Mouse (Mus musculus) lung, adult 10 weeks (tissue): ENCODE results near the gene Plxna4. TPM values are rescaled to one million over a fixed set of nuclear protein-coding genes. Genes with fewer than 3 reads are reported as not detected.

ENCODE experiments used
- polyA plus RNA-seq: library from polyadenylated mRNA; stranded (reverse); fragments of 350-450 nt; fragmentation: Illumina TruSeq; extraction: RNeasy Lipid Tissue Mini Kit (QIAGEN cat#74804); gene quantifications from one replicate; pipeline ENCODE4 v1.2.3, GENCODE M21; 2014; ENCODE audit warnings: low read depth, low replicate concordance; ENCODE audit not compliant: insufficient read depth

Plxna4 gene
- polyA plus RNA-seq, result 2.0 TPM

GRCm38 (mm10) chr6:32588056-32588671 lies at the start of gene Plxna4:
TSS of gene Plxna4 (minus strand) at chr6:32588192.

